Mouse (Mus musculus) neural tube, embryonic 13.5 days (tissue): Measurements from ENCODE around the gene Hipk4. TPM values are rescaled to one million over a fixed set of nuclear protein-coding genes. Genes with fewer than 3 reads are reported as not detected.

Source experiments
- ATAC-seq: fragments of 200-750 bp; cut with Nextera tagmentation; 2 replicates; pipeline ENCODE4 v1.8.0; 2017; ENCODE audit warnings: low read depth, mild to moderate bottlenecking, moderate TSS enrichment, moderate library complexity
- H3K27ac ChIP-seq: fragments of 300-500 bp; sonication (generic); replicated peaks from 2 replicates; pipeline ENCODE4 v1.5.1; 2015; ENCODE audit warnings: moderate library complexity, mild to moderate bottlenecking, inconsistent platforms
- H3K27me3 ChIP-seq: fragments of 300-500 bp; sonication (generic); 2 replicates; pipeline ENCODE4 v1.6.1; 2015; ENCODE audit warnings: mild to moderate bottlenecking, inconsistent platforms
- H3K36me3 ChIP-seq: fragments of 300-500 bp; sonication (generic); 2 replicates; pipeline ENCODE4 v1.6.1; 2015; ENCODE audit warnings: mild to moderate bottlenecking, inconsistent platforms
- H3K4me1 ChIP-seq: fragments of 300-500 bp; sonication (generic); replicated peaks from 2 replicates; pipeline ENCODE4 v1.6.1; 2015; ENCODE audit warnings: inconsistent platforms
- H3K4me2 ChIP-seq: fragments of 300-500 bp; sonication (generic); 2 replicates; pipeline ENCODE4 v1.6.1; 2015; ENCODE audit warnings: inconsistent platforms, mild to moderate bottlenecking, moderate library complexity
- H3K4me3 ChIP-seq: fragments of 300-500 bp; sonication (generic); 2 replicates; pipeline ENCODE4 v1.5.1; 2015; ENCODE audit warnings: mild to moderate bottlenecking, inconsistent platforms
- H3K9ac ChIP-seq: fragments of 300-500 bp; sonication (generic); 2 replicates; pipeline ENCODE4 v1.6.1; 2015; ENCODE audit warnings: moderate library complexity, mild to moderate bottlenecking, inconsistent platforms
- H3K9me3 ChIP-seq: fragments of 300-500 bp; sonication (generic); 2 replicates; pipeline ENCODE4 v1.6.1; 2016; ENCODE audit warnings: inconsistent platforms
- WGBS: fragments of 180-500 bp; shearing (Covaris S2); methylation state at CpG from one replicate; pipeline ENCODE4 v1.1.7; 2015; 5-methylcytosine and 5-hydroxymethylcytosine counted together
- polyA plus RNA-seq: library from polyadenylated mRNA; unstranded; fragments of >200 nt; fragmentation: Nextera tagmentation; extraction: Ambion mirVana; gene quantifications from 2 replicates; pipeline ENCODE4 v1.2.1, GENCODE M21; 2015

Hipk4 gene
- polyA plus RNA-seq = 0.39 and 0.71 TPM in 2 replicates

- no peak within 1 kb of the TSS for H3K4me3 ChIP-seq
- H3K4me2 ChIP-seq = no peak within 1 kb of the TSS
- no peaks in the 10 kb centered on the region for H3K27me3 ChIP-seq
- no peak for ATAC-seq
- no peaks in the 10 kb centered on the region for H3K9me3 ChIP-seq
- H3K9ac ChIP-seq = no peak within 1 kb of the TSS
- H3K36me3 ChIP-seq = no peaks in the 10 kb centered on the region; the same call in 1 of the 2 replicates
- WGBS = 63% methylated on average over 5 of the region's 5 CpGs
- no peaks in the 10 kb centered on the region for H3K4me1 ChIP-seq
- no peak within 1 kb of the TSS for H3K27ac ChIP-seq
These were observed at the start of gene Hipk4 for GRCm38 (mm10) chr7:27522967-27523366. Hipk4 (plus strand) TSS chr7:27523267.

- WGBS = under 1% methylated on average over 34 of the region's 34 CpGs
- Histone ChIP-seq H3K4me3 (peak overlapping the region; percentile 66), H3K9ac (peak overlapping the region; percentile 73), H3K4me1 (peaks cover 18% of the 10 kb centered on the region), H3K27me3 (no peaks in the 10 kb centered on the region), H3K36me3 (peaks cover 9% of the 10 kb centered on the region), H3K27ac (peak overlapping the region; percentile 88), H3K9me3 (no peaks in the 10 kb centered on the region), H3K4me2 (peak overlapping the region; percentile 80)
- ATAC-seq = peak; percentile 1; the same call in 1 of the 2 replicates
These were observed 49.1 kb upstream of the Hipk4 start for GRCm38 (mm10) chr7:27473835-27474489.

DNA sequence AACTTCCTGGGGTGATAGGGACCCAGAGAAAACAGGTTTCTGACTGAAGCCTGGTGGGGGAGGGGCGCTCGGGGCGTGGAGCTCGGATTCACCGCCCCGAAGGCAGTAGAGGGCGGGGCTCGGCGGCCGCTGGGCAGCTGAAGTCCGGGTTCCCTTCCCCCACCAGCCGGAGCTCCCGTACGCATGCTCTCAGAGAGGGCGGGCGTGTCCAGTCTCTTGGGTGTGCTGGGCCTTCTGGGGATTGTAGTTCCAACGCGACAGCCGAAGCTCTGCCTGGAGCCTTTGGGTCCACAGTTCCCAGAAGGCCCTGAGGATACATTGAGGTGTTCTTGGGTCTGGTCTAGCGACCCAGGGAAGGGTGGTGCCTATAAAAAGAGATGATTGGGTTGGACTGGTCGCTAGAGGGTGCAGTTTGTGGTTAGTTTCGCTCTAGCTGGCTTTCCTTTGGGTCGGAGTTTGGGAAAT, 48.5 kb upstream of the Hipk4 start:
- WGBS = 1% methylated on average over 23 of the region's 23 CpGs
- H3K27me3 ChIP-seq = no peaks in the 10 kb centered on the region
- no peaks in the 10 kb centered on the region for H3K9me3 ChIP-seq
- H3K4me1 ChIP-seq = peaks cover 18% of the 10 kb centered on the region
- H3K4me3 ChIP-seq = peak overlapping the region; percentile 66
- peak overlapping the region; percentile 73 for H3K9ac ChIP-seq
- H3K36me3 ChIP-seq = peaks cover 9% of the 10 kb centered on the region
- peak; percentile 91 for ATAC-seq
- H3K4me2 ChIP-seq = peak overlapping the region; percentile 80
- peak overlapping the region; percentile 88 for H3K27ac ChIP-seq

GRCm38 (mm10) chr7:27475596-27475995, 47.5 kb upstream of the Hipk4 start:
- peak overlapping the region; percentile 80; the same call in 1 of the 2 replicates for H3K4me2 ChIP-seq
- H3K27ac ChIP-seq = no peak overlapping the region
- H3K4me3 ChIP-seq = peak overlapping the region; percentile 66; the same call in 1 of the 2 replicates
- peaks cover 9% of the 10 kb centered on the region for H3K36me3 ChIP-seq
- no peak for ATAC-seq
- no peaks in the 10 kb centered on the region for H3K27me3 ChIP-seq
- H3K9ac ChIP-seq = 0 out of 2 replicates have a peak overlapping the region, but pooled peaks have one; percentile 9
- WGBS = 91% methylated on average over 2 of the region's 2 CpGs
- H3K4me1 ChIP-seq = peaks cover 18% of the 10 kb centered on the region
- no peaks in the 10 kb centered on the region for H3K9me3 ChIP-seq

DNA sequence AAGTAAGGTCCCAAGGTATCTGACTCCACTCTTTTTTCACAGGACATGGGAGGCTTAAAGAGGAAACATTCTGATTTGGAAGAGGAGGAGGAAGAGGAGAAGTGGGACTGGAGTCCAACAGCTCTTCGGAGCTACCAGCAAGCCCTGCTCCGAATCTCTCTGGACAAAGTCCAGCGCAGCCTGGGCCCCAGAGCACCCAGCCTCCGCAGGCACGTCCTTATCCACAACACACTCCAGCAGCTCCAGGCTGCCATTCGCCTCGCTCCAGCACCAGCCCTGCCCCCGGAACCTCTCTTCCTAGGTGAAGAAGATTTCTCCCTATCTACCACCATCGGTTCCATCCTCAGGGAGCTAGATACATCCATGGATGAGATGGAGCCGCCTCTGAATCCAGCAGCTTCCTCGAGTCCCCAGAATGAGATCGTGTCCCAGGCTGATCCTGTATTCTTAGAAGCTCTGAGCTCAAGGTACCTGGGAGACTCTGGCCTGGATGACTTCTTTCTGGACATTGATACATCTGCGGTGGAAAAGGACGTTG, 46.9 kb upstream of the Hipk4 start:
- WGBS = 96% methylated on average over 14 of the region's 14 CpGs
- peaks cover 24% of the 10 kb centered on the region for H3K4me1 ChIP-seq
- peaks cover 9% of the 10 kb centered on the region for H3K36me3 ChIP-seq
- H3K4me2 ChIP-seq = no peak overlapping the region
- no peak overlapping the region for H3K9ac ChIP-seq
- H3K27ac ChIP-seq = no peak overlapping the region
- no peaks in the 10 kb centered on the region for H3K27me3 ChIP-seq
- no peak overlapping the region for H3K4me3 ChIP-seq
- no peaks in the 10 kb centered on the region for H3K9me3 ChIP-seq
- no peak for ATAC-seq

GRCm38 (mm10) chr7:27478561-27478960, 44.5 kb upstream of the Hipk4 start:
- 85% methylated on average over 7 of the region's 7 CpGs for WGBS
- Histone ChIP-seq H3K27ac (no peak overlapping the region), H3K9ac (no peak overlapping the region), H3K9me3 (no peaks in the 10 kb centered on the region), H3K36me3 (peaks cover 9% of the 10 kb centered on the region), H3K4me3 (no peak overlapping the region), H3K4me2 (no peak overlapping the region), H3K27me3 (no peaks in the 10 kb centered on the region), H3K4me1 (peaks cover 24% of the 10 kb centered on the region)
- ATAC-seq = no peak

GRCm38 (mm10) chr7:27479750-27480149, 43.3 kb upstream of the Hipk4 start:
- H3K4me3 ChIP-seq = no peak overlapping the region
- H3K4me1 ChIP-seq = peaks cover 22% of the 10 kb centered on the region
- H3K9ac ChIP-seq = no peak overlapping the region
- no peak overlapping the region for H3K4me2 ChIP-seq
- H3K36me3 ChIP-seq = peaks cover 9% of the 10 kb centered on the region
- 79% methylated on average over 1 of the region's 1 CpGs for WGBS
- H3K9me3 ChIP-seq = no peaks in the 10 kb centered on the region
- H3K27ac ChIP-seq = no peak overlapping the region
- ATAC-seq = no peak
- no peaks in the 10 kb centered on the region for H3K27me3 ChIP-seq

- H3K27me3 ChIP-seq = 0 out of 2 replicates have a peak, but pooled peaks cover 4% of the 10 kb centered on the region
- no peak overlapping the region for H3K4me3 ChIP-seq
- no peak overlapping the region for H3K9ac ChIP-seq
- WGBS = 75% methylated on average over 3 of the region's 3 CpGs
- H3K4me1 ChIP-seq = peaks cover 14% of the 10 kb centered on the region
- 0 out of 2 replicates have a peak overlapping the region, but pooled peaks have one; percentile 6 for H3K4me2 ChIP-seq
- ATAC-seq = no peak
- no peaks in the 10 kb centered on the region for H3K9me3 ChIP-seq
- H3K36me3 ChIP-seq = peaks cover 9% of the 10 kb centered on the region
- H3K27ac ChIP-seq = peak overlapping the region; percentile 43; the same call in 1 of the 2 replicates
These were observed 42.6 kb upstream of the Hipk4 start for GRCm38 (mm10) chr7:27480506-27480905.

- Histone ChIP-seq H3K9ac (peak overlapping the region; percentile 63), H3K27me3 (0 out of 2 replicates have a peak, but pooled peaks cover 4% of the 10 kb centered on the region), H3K4me1 (peaks cover 14% of the 10 kb centered on the region), H3K36me3 (peaks cover 9% of the 10 kb centered on the region), H3K9me3 (no peaks in the 10 kb centered on the region), H3K4me3 (peak overlapping the region; percentile 30), H3K27ac (peak overlapping the region; percentile 43), H3K4me2 (peak overlapping the region; percentile 61)
- peak; percentile 13; the same call in 1 of the 2 replicates for ATAC-seq
- WGBS = 14% methylated on average over 11 of the region's 11 CpGs
These were observed 42.0 kb upstream of the Hipk4 start for GRCm38 (mm10) chr7:27480927-27481626.

GRCm38 (mm10) chr7:27481627-27481969, 41.5 kb upstream of the Hipk4 start:
- 2% methylated on average over 11 of the region's 12 CpGs for WGBS
- H3K36me3 ChIP-seq = peaks cover 5% of the 10 kb centered on the region
- no peaks in the 10 kb centered on the region for H3K9me3 ChIP-seq
- ATAC-seq = peak; percentile 79
- H3K4me3 ChIP-seq = peak overlapping the region; percentile 30
- H3K9ac ChIP-seq = peak overlapping the region; percentile 63
- H3K4me1 ChIP-seq = peaks cover 17% of the 10 kb centered on the region
- peak overlapping the region; percentile 61 for H3K4me2 ChIP-seq
- H3K27me3 ChIP-seq = 0 out of 2 replicates have a peak, but pooled peaks cover 4% of the 10 kb centered on the region
- peak overlapping the region; percentile 30; the same call in 1 of the 2 replicates for H3K27ac ChIP-seq

DNA sequence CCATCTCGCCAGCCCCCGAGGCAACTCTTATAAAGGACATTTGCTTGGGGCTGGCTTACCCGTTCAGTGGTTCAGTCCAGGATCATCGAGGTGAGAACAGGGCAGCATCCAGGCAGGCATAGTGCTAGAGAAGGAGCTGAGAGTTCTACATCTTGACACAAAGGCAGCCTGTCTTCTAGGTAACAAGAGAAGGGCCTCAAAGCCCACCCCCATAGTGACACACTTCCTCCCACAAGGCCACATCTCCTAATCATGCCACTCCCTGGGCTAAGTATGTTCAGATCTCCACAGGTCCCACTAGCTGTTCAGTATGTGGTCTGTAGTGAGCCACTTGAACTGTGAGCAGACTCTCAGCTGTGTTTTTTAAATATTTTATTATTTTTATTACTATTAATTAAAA, 39.2 kb upstream of the Hipk4 start:
- ATAC-seq = no peak
- no peak overlapping the region for H3K4me3 ChIP-seq
- H3K9me3 ChIP-seq = no peaks in the 10 kb centered on the region
- H3K9ac ChIP-seq = no peak overlapping the region
- 87% methylated on average over 4 of the region's 4 CpGs for WGBS
- H3K36me3 ChIP-seq = no peaks in the 10 kb centered on the region
- 0 out of 2 replicates have a peak, but pooled peaks cover 4% of the 10 kb centered on the region for H3K27me3 ChIP-seq
- H3K4me1 ChIP-seq = peaks cover 31% of the 10 kb centered on the region
- no peak overlapping the region for H3K4me2 ChIP-seq
- H3K27ac ChIP-seq = no peak overlapping the region
